In genomic region chr4:45514406-45514805, GRCm38 (mm10) we compare ENCODE assay signal across 7 mouse cellular contexts. TPM values are rescaled to one million over a fixed set of nuclear protein-coding genes. Genes with fewer than 3 reads are reported as not detected.
DNase-seq lines count a peak whose midpoint lies in the region; ATAC-seq and TF ChIP-seq lines count a peak whose summit lies in the region.

No protein-coding gene starts in this region.

- peak overlapping the region; percentile 83 for H3K27ac ChIP-seq in lung, embryonic 14.5 days (ENCODE audit: low read depth)
- H3K27ac ChIP-seq in forebrain, embryonic 14.5 days (ENCODE audit: low read depth, low read length): peak overlapping the region; percentile 41; the same call in 1 of the 2 replicates
- peak overlapping the region; percentile 38 for H3K27ac ChIP-seq in limb, embryonic 10.5 days
- H3K27ac ChIP-seq in stomach, embryonic 15.5 days: peak overlapping the region; percentile 84

- H3K4me3 ChIP-seq in lung, embryonic 14.5 days (ENCODE audit: low read depth, low read length): no peak overlapping the region
- no peak overlapping the region for H3K4me3 ChIP-seq in forebrain, embryonic 14.5 days (ENCODE audit: low read depth, low read length)
- no peak overlapping the region for H3K4me3 ChIP-seq in limb, embryonic 10.5 days
- no peak overlapping the region for H3K4me3 ChIP-seq in stomach, embryonic 15.5 days (replicated peaks)

- H3K36me3 ChIP-seq in lung, embryonic 14.5 days (ENCODE audit: insufficient read depth): no peaks in the 10 kb centered on the region
- H3K36me3 ChIP-seq in forebrain, embryonic 14.5 days (ENCODE audit: control insufficient read depth, insufficient read depth, low read length): no peaks in the 10 kb centered on the region
- 0 out of 2 replicates have a peak, but pooled peaks cover 3% of the 10 kb centered on the region for H3K36me3 ChIP-seq in limb, embryonic 10.5 days
- no peaks in the 10 kb centered on the region for H3K36me3 ChIP-seq in stomach, embryonic 15.5 days

- 12% methylated on average over 7 of the region's 7 CpGs for WGBS in lung, embryonic 14.5 days
- 13% methylated on average over 7 of the region's 7 CpGs for WGBS in forebrain, embryonic 14.5 days
- WGBS in limb, embryonic 10.5 days: 23% methylated on average over 7 of the region's 7 CpGs
- WGBS in stomach, embryonic 15.5 days: 25% methylated on average over 7 of the region's 7 CpGs

- no peak for DNase-seq in lung, embryonic 14.5 days
- no peak for DNase-seq in lung, postnatal 25 days (ENCODE audit: low spot score)
- DNase-seq in forebrain, embryonic 14.5 days (ENCODE audit: low spot score): no peak
- DNase-seq in limb, embryonic 10.5 days (ENCODE audit: low spot score): no peak
- no peak for DNase-seq in urinary bladder, postnatal 4 days (ENCODE audit: low spot score in 2 of 2)
- DNase-seq in testis, postnatal 14 days (ENCODE audit: low spot score): no peak

- H3K9ac ChIP-seq in lung, embryonic 14.5 days: 0 out of 2 replicates have a peak overlapping the region, but pooled peaks have one; percentile 11
- H3K9ac ChIP-seq in forebrain, embryonic 14.5 days (ENCODE audit: low read length): peak overlapping the region; percentile 49; the same call in 1 of the 2 replicates
- no peak overlapping the region for H3K9ac ChIP-seq in stomach, embryonic 15.5 days

- peaks cover 49% of the 10 kb centered on the region for H3K4me1 ChIP-seq in lung, embryonic 14.5 days (ENCODE audit: insufficient read depth)
- peaks cover 38% of the 10 kb centered on the region for H3K4me1 ChIP-seq in forebrain, embryonic 14.5 days (ENCODE audit: control insufficient read depth, insufficient read depth, low read length)
- peaks cover 83% of the 10 kb centered on the region for H3K4me1 ChIP-seq in limb, embryonic 10.5 days
- H3K4me1 ChIP-seq in stomach, embryonic 15.5 days: peaks cover 22% of the 10 kb centered on the region

- no peak for TF ChIP-seq CTCF in lung, embryonic 14.5 days (IDR thresholded peaks at IDR 0.05; ENCODE audit: low read depth)

- ATAC-seq in lung, embryonic 14.5 days (ENCODE audit: insufficient read depth): peak; percentile 66
- peak; percentile 30 for ATAC-seq in forebrain, embryonic 14.5 days
- ATAC-seq in stomach, embryonic 15.5 days (ENCODE audit: insufficient read depth, low FRiP score, low read depth): no peak

- no peaks in the 10 kb centered on the region for H3K9me3 ChIP-seq in lung, embryonic 14.5 days (ENCODE audit: low read depth, low read length)
- no peaks in the 10 kb centered on the region for H3K9me3 ChIP-seq in forebrain, embryonic 14.5 days (replicated peaks; ENCODE audit: control insufficient read depth, low read length)
- H3K9me3 ChIP-seq in limb, embryonic 10.5 days (replicated peaks): no peaks in the 10 kb centered on the region
- H3K9me3 ChIP-seq in stomach, embryonic 15.5 days: no peaks in the 10 kb centered on the region

- H3K27me3 ChIP-seq in lung, embryonic 14.5 days (ENCODE audit: insufficient read depth, low read length): no peaks in the 10 kb centered on the region
- H3K27me3 ChIP-seq in forebrain, embryonic 14.5 days (replicated peaks; ENCODE audit: control insufficient read depth, insufficient read depth, low read length): no peaks in the 10 kb centered on the region
- 0 out of 2 replicates have a peak, but pooled peaks cover 6% of the 10 kb centered on the region for H3K27me3 ChIP-seq in limb, embryonic 10.5 days (ENCODE audit: low read depth, poor library complexity, severe bottlenecking)
- H3K27me3 ChIP-seq in stomach, embryonic 15.5 days (replicated peaks): no peaks in the 10 kb centered on the region

- H3K4me2 ChIP-seq in lung, embryonic 14.5 days: peak overlapping the region; percentile 50
- H3K4me2 ChIP-seq in forebrain, embryonic 14.5 days (ENCODE audit: low read length): peak overlapping the region; percentile 44
- peak overlapping the region; percentile 46 for H3K4me2 ChIP-seq in stomach, embryonic 15.5 days

RNA-seq across cellular contexts. Expression of gene Shb, which starts 17.9 kb away (rescaled TPM):
- polyA plus RNA-seq in lung, embryonic 14.5 days (2014; fragmentation: Nextera tagmentation; extraction: Ambion mirVana): 10.6 TPM in 2 replicates
- 14.1 and 14.5 TPM in 2 replicates for polyA plus RNA-seq in forebrain, embryonic 14.5 days (2014; fragmentation: Nextera tagmentation; extraction: Ambion mirVana)
- polyA plus RNA-seq in limb, embryonic 10.5 days (2016; fragmentation: Nextera tagmentation; extraction: Ambion mirVana): 4.3 and 4.8 TPM in 2 replicates
- polyA plus RNA-seq in stomach, embryonic 15.5 days (2015; fragmentation: Nextera tagmentation; extraction: Ambion mirVana): 5.4 and 5.8 TPM in 2 replicates
